Mouse (Mus musculus): Measurements from ENCODE around the gene Carmil1. TPM values are rescaled to one million over a fixed set of nuclear protein-coding genes. Genes with fewer than 3 reads are reported as not detected.
"Not testable (repeated sequence)": the region's sequence is repeated elsewhere in the genome, so short reads cannot be mapped to it uniquely, and the experiment has no call there.

Gene Carmil1
- total and polyA plus RNA-seq, 3 experiments = 1.2 to 6.9 (median 4.4) TPM

GRCm38 (mm10) chr13:24108282-24108681 lies 172.3 kb downstream of the Carmil1 start:
- H3K9ac ChIP-seq (ENCODE audit: low read depth, low read length) = no peak overlapping the region
- H3K36me3 ChIP-seq (ENCODE audit: control insufficient read depth, insufficient read depth, low read length) = no peaks in the 10 kb centered on the region
- H3K27me3 ChIP-seq (ENCODE audit: control insufficient read depth, insufficient read depth, low read length) = no peaks in the 10 kb centered on the region; the same call in 1 of the 2 replicates
- no peaks in the 10 kb centered on the region for H3K79me2 ChIP-seq (replicated peaks; ENCODE audit: control insufficient read depth, insufficient read depth, low read length)
- WGBS = 18% methylated on average over 7 of the region's 7 CpGs
- TF ChIP-seq CTCF (IDR thresholded peaks at IDR 0.05) (no peak), EP300 (IDR thresholded peaks at IDR 0.05; ENCODE audit: insufficient read depth, low read depth, low read length) (no peak), POLR2A (IDR thresholded peaks at IDR 0.05; ENCODE audit: insufficient read depth, low read depth, low read length) (no peak)
- intact Hi-C loops (cut with DNase I) = no loop called here
- no peak overlapping the region for H3K4me3 ChIP-seq
- H3K4me1 ChIP-seq (ENCODE audit: control insufficient read depth, insufficient read depth, low read length) = no peaks in the 10 kb centered on the region
- H3K27ac ChIP-seq = no peak overlapping the region
- DNase-seq = no peak

GRCm38 (mm10) chr13:24107058-24107457 lies 173.5 kb downstream of the Carmil1 start:
- no peak for DNase-seq

DNA sequence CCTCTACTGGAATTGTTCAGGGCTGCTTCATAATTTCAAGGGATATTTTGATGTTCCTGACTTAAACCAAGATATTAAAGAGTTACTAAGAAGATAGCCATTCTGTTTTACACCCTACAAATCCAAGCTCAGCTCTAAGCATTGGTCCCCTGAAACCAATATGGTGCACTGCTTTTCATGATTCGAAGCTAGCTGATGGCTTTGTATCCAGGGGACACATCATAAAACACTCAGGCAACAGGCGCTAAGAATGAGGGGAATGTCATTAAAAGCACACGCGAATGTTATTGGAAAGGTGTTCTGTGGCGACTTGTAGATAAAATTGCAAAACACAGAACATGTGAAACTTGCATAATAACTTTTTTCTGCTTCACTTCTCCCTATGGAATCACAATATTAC lies 174.8 kb downstream of the Carmil1 start:
- WGBS = 86% methylated on average over 5 of the region's 5 CpGs
- H3K27me3 ChIP-seq (ENCODE audit: control insufficient read depth, insufficient read depth, low read length) = no peaks in the 10 kb centered on the region; the same call in 1 of the 2 replicates
- H3K9ac ChIP-seq (ENCODE audit: low read depth, low read length) = no peak overlapping the region
- H3K79me2 ChIP-seq (replicated peaks; ENCODE audit: control insufficient read depth, insufficient read depth, low read length) = no peaks in the 10 kb centered on the region
- TF ChIP-seq CTCF (IDR thresholded peaks at IDR 0.05) = no peak
- no peak for TF ChIP-seq EP300 (IDR thresholded peaks at IDR 0.05; ENCODE audit: insufficient read depth, low read depth, low read length)
- no peak for TF ChIP-seq POLR2A (IDR thresholded peaks at IDR 0.05; ENCODE audit: insufficient read depth, low read depth, low read length)
- H3K36me3 ChIP-seq (ENCODE audit: control insufficient read depth, insufficient read depth, low read length) = no peaks in the 10 kb centered on the region
- DNase-seq = no peak
- H3K27ac ChIP-seq = no peak overlapping the region
- intact Hi-C loops (cut with DNase I) = no loop called here
- no peaks in the 10 kb centered on the region for H3K4me1 ChIP-seq (ENCODE audit: control insufficient read depth, insufficient read depth, low read length)
- no peak overlapping the region for H3K4me3 ChIP-seq

More at GRCm38 (mm10) chr13:24107058-24107457, 173.5 kb downstream of the Carmil1 start:
- intact Hi-C loops (cut with DNase I) = no loop called here
- 87% methylated on average over 3 of the region's 3 CpGs for WGBS
- H3K4me3 ChIP-seq = no peak overlapping the region
- no peak overlapping the region for H3K27ac ChIP-seq
- no peak overlapping the region for H3K9ac ChIP-seq (ENCODE audit: low read depth, low read length)
- H3K36me3 ChIP-seq (ENCODE audit: control insufficient read depth, insufficient read depth, low read length) = no peaks in the 10 kb centered on the region
- TF ChIP-seq CTCF (IDR thresholded peaks at IDR 0.05) = no peak
- TF ChIP-seq EP300 (IDR thresholded peaks at IDR 0.05; ENCODE audit: insufficient read depth, low read depth, low read length) = no peak
- no peak for TF ChIP-seq POLR2A (IDR thresholded peaks at IDR 0.05; ENCODE audit: insufficient read depth, low read depth, low read length)
- no peaks in the 10 kb centered on the region for H3K79me2 ChIP-seq (replicated peaks; ENCODE audit: control insufficient read depth, insufficient read depth, low read length)
- no peaks in the 10 kb centered on the region; the same call in 1 of the 2 replicates for H3K27me3 ChIP-seq (ENCODE audit: control insufficient read depth, insufficient read depth, low read length)
- H3K4me1 ChIP-seq (ENCODE audit: control insufficient read depth, insufficient read depth, low read length) = no peaks in the 10 kb centered on the region

DNA sequence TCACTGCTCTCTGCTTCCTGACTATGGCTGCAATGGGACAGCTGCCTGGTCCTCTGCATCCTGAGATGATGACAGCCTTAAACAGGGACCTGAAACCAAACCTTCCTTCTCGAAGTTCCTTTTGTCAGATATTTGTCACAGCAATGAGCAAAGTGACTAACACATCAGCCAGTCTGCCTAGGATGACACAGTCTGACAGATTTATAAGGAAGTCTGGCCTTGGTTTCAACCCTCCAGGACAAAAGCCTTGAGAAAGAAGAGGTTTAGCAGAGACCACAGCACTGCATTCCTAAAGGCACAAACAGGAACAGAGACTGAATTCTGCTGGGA lies 175.3 kb downstream of the Carmil1 start:
- no peaks in the 10 kb centered on the region for H3K79me2 ChIP-seq (replicated peaks; ENCODE audit: control insufficient read depth, insufficient read depth, low read length)
- no peaks in the 10 kb centered on the region; the same call in 1 of the 2 replicates for H3K27me3 ChIP-seq (ENCODE audit: control insufficient read depth, insufficient read depth, low read length)
- no peaks in the 10 kb centered on the region for H3K4me1 ChIP-seq (ENCODE audit: control insufficient read depth, insufficient read depth, low read length)
- no peak overlapping the region for H3K27ac ChIP-seq
- WGBS = 64% methylated on average over 1 of the region's 1 CpGs
- H3K9ac ChIP-seq (ENCODE audit: low read depth, low read length) = no peak overlapping the region
- DNase-seq = no peak
- intact Hi-C loops (cut with DNase I) = no loop called here
- TF ChIP-seq POLR2A (IDR thresholded peaks at IDR 0.05; ENCODE audit: insufficient read depth, low read depth, low read length) = no peak
- no peak overlapping the region for H3K4me3 ChIP-seq
- no peaks in the 10 kb centered on the region for H3K36me3 ChIP-seq (ENCODE audit: control insufficient read depth, insufficient read depth, low read length)

GRCm38 (mm10) chr13:24104611-24105339 lies 175.8 kb downstream of the Carmil1 start:
- intact Hi-C loops (cut with DNase I); H3K4me3 ChIP-seq; DNase-seq; H3K36me3 ChIP-seq (ENCODE audit: control insufficient read depth, insufficient read depth, low read length); H3K27me3 ChIP-seq (ENCODE audit: control insufficient read depth, insufficient read depth, low read length); H3K9ac ChIP-seq (ENCODE audit: low read depth, low read length); H3K4me1 ChIP-seq (ENCODE audit: control insufficient read depth, insufficient read depth, low read length); H3K79me2 ChIP-seq (replicated peaks; ENCODE audit: control insufficient read depth, insufficient read depth, low read length); H3K27ac ChIP-seq: not testable (repeated sequence)
- 69% methylated on average over 9 of the region's 9 CpGs for WGBS

- Histone ChIP-seq H3K4me1 (ENCODE audit: control insufficient read depth, insufficient read depth, low read length) (no peaks in the 10 kb centered on the region), H3K27ac (no peak overlapping the region), H3K4me3 (no peak overlapping the region), H3K79me2 (replicated peaks; ENCODE audit: control insufficient read depth, insufficient read depth, low read length) (no peaks in the 10 kb centered on the region), H3K27me3 (ENCODE audit: control insufficient read depth, insufficient read depth, low read length) (no peaks in the 10 kb centered on the region; the same call in 1 of the 2 replicates), H3K36me3 (ENCODE audit: control insufficient read depth, insufficient read depth, low read length) (no peaks in the 10 kb centered on the region), H3K9ac (ENCODE audit: low read depth, low read length) (no peak overlapping the region)
- WGBS = 29% methylated on average over 4 of the region's 4 CpGs
- intact Hi-C loops (cut with DNase I) = no loop called here
- TF ChIP-seq EP300 (IDR thresholded peaks at IDR 0.05; ENCODE audit: insufficient read depth, low read depth, low read length) (no peak), POLR2A (IDR thresholded peaks at IDR 0.05; ENCODE audit: insufficient read depth, low read depth, low read length) (no peak), CTCF (IDR thresholded peaks at IDR 0.05) (no peak)
- DNase-seq = no peak
Measured at GRCm38 (mm10) chr13:24104016-24104415, 176.6 kb downstream of the Carmil1 start.
